Mouse (Mus musculus) cerebellum, adult 2 months (tissue): Measurements from ENCODE around the gene 6030408B16Rik. TPM values are rescaled to one million over a fixed set of nuclear protein-coding genes. Genes with fewer than 3 reads are reported as not detected.
"Not testable (repeated sequence)": the region's sequence is repeated elsewhere in the genome, so short reads cannot be mapped to it uniquely, and the experiment has no call there.

Experiments used
- DNase-seq, 2 experiments: peaks; one replicate each; pipeline ENCODE4 v3.0.0; 2021
- H3K27ac ChIP-seq: fragments of 200-500 bp; 2 replicates; pipeline ENCODE4 v1.5.1; 2012; ENCODE audit warnings: low read length, control low read depth, inconsistent platforms; ENCODE audit not compliant: insufficient read depth
- H3K27me3 ChIP-seq: fragments of 200-500 bp; 2 replicates; pipeline ENCODE4 v1.6.1; 2012; ENCODE audit warnings: inconsistent platforms, mild to moderate bottlenecking, low read length, moderate library complexity; ENCODE audit not compliant: control insufficient read depth, insufficient read depth
- H3K4me1 ChIP-seq: fragments of 200-500 bp; 2 replicates; pipeline ENCODE4 v1.6.1; 2011; ENCODE audit warnings: low read length; ENCODE audit not compliant: control insufficient read depth, insufficient read depth
- H3K4me3 ChIP-seq: fragments of 200-500 bp; replicated peaks from 2 replicates; pipeline ENCODE3; 2011; ENCODE audit warnings: mild to moderate bottlenecking, low read depth, low read length, control low read depth; ENCODE audit not compliant: insufficient read depth
- CTCF ChIP-seq: fragments of 200-500 bp; IDR thresholded peaks from 2 replicates; pipeline ENCODE4 v1.5.1; 2011; ENCODE audit warnings: low read depth, mild to moderate bottlenecking, control low read depth, low read length, moderate library complexity, borderline replicate concordance; ENCODE audit not compliant: insufficient read depth
- POLR2A ChIP-seq: fragments of 200-500 bp; IDR thresholded peaks from 2 replicates; pipeline ENCODE4 v1.6.1; 2011; ENCODE audit warnings: low read length, control low read depth, borderline replicate concordance; ENCODE audit not compliant: insufficient read depth
- WGBS: fragments of 180-500 bp; shearing (Covaris S2); methylation state at CpG from one replicate; pipeline ENCODE4 v1.1.7; 2018; 5-methylcytosine and 5-hydroxymethylcytosine counted together
- polyA plus RNA-seq: library from polyadenylated mRNA; depleted of rRNA; stranded (reverse); fragments of >200 nt; gene quantifications from 2 replicates; pipeline ENCODE4 v1.2.3, GENCODE M21; 2012

Gene 6030408B16Rik
- polyA plus RNA-seq, 1 experiment: 0.15 TPM

DNA sequence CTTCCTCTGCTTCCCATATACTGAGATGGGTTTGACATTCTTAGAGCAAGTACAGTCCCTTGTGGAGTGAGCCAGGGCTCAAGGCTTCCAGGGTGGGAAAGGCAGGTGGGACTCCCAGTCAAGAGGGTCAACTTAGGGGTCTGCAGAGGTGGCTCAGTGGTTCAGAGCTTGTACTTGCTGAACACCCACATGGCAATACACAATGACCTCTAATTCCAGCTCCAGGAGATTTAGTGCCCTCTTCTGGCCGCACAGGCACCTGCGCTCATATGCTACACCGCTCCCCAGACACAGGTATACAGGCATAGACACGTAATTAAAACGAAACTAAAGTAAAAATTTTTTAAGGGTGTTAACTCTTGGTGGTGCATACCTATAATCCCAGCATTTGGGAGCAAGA, 30.5 kb downstream of the 6030408B16Rik start:
- Histone ChIP-seq H3K27ac (no peak overlapping the region), H3K27me3 (no peaks in the 10 kb centered on the region), H3K4me1 (no peaks in the 10 kb centered on the region), H3K4me3 (no peak overlapping the region)
- 94% methylated on average over 5 of the region's 5 CpGs for WGBS
- no peak for DNase-seq
- TF ChIP-seq CTCF: no peak
- TF ChIP-seq POLR2A: no peak

DNA sequence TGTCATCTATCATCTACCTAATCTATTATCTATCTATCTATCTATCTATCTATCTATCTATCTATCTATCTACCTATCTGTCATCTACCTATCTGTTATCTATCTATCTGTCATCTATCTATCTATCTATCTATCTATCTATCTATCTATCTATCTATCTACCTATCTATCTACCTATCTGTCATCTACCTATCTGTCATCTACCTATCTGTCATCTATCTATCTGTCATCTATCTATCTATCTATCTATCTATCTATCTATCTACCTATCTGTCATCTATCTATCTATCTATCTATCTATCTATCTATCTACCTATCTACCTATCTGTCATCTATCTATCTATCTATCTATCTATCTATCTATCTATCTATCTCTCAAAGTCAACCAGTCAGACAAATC, 31.4 kb downstream of the 6030408B16Rik start:
- not testable (repeated sequence) for DNase-seq, H3K4me3 ChIP-seq, H3K27ac ChIP-seq, H3K4me1 ChIP-seq, H3K27me3 ChIP-seq

DNA sequence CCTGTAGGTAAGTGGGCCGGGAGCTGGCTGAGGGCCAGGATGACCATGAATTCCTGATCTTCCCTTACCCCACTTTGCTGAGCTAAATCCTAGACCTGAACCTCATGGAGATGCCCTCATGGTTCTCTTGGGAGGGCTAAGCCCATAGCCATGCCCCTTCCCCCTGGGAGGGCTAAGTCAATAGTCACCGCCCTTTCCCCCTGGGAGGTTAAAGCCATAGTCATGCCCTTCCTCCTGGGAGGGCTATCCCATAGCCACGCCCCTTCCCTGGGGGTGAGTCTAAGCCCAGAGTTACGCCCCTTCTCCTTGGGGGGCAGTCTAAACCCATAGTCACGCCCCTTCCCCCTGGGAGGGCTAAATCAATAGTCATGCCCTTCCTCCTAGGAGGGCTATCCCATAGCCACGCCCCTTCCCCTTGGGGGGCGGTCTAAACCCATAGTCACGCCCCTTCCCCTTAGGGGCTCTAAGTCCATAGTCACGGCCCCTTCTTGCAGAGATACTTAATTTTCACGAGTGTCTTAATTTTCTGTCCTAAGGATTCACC, 33.1 kb downstream of the 6030408B16Rik start:
- no peak for TF ChIP-seq POLR2A
- TF ChIP-seq CTCF: no peak
- no peak overlapping the region for H3K27ac ChIP-seq
- no peak overlapping the region for H3K4me3 ChIP-seq
- WGBS: 35% methylated on average over 10 of the region's 10 CpGs
- no peaks in the 10 kb centered on the region for H3K27me3 ChIP-seq
- peaks cover 7% of the 10 kb centered on the region; the same call in 1 of the 2 replicates for H3K4me1 ChIP-seq
- DNase-seq: no peak

GRCm38 (mm10) chr15:101327282-101327681, 34.3 kb downstream of the 6030408B16Rik start:
- no peak overlapping the region for H3K4me3 ChIP-seq
- peak; percentile 67 to 76 for DNase-seq
- peaks cover 7% of the 10 kb centered on the region; the same call in 1 of the 2 replicates for H3K4me1 ChIP-seq
- no peak overlapping the region for H3K27ac ChIP-seq
- TF ChIP-seq CTCF (peak; percentile 82), POLR2A (no peak)
- H3K27me3 ChIP-seq: no peaks in the 10 kb centered on the region
- WGBS: 2% methylated on average over 6 of the region's 6 CpGs

DNA sequence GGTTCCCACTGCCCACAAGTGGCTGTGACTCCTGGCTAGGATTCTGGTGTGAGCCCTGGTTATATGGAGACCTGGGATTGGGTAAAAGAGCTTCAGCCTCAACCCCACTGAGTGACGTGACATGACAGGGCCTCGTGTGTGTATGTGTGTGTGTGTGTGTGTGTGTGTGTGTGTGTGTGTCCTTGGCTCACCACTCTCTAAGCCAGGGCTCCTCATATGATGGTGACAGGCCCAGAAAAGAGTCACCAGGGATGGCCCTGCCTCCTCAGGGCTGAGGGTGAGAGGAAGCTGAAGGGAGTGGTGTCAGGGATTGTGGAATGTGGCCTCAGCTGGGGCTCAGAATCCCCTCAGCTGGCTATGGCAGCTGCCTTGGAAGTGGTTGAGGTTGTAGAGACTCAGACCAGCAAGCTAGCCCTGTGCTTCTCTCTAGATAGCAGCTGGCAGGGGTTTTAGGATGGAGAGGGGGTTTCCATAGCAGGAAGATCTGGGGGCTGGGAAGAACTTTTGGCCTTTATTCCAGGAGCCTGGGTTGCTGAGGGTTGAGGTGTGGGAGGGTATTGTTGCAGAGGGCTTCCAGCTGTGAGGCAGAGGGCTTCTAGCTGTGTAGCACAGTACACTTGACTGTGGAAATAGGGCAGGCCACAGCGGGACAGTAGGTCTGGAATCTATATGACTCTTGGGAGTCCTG, 36.0 kb downstream of the 6030408B16Rik start:
- no peaks in the 10 kb centered on the region for H3K27me3 ChIP-seq
- 57% methylated on average over 3 of the region's 3 CpGs for WGBS
- TF ChIP-seq CTCF: no peak
- TF ChIP-seq POLR2A: no peak
- H3K4me1 ChIP-seq: peaks cover 7% of the 10 kb centered on the region; the same call in 1 of the 2 replicates
- H3K27ac ChIP-seq: no peak overlapping the region
- DNase-seq: no peak
- H3K4me3 ChIP-seq: no peak overlapping the region

DNA sequence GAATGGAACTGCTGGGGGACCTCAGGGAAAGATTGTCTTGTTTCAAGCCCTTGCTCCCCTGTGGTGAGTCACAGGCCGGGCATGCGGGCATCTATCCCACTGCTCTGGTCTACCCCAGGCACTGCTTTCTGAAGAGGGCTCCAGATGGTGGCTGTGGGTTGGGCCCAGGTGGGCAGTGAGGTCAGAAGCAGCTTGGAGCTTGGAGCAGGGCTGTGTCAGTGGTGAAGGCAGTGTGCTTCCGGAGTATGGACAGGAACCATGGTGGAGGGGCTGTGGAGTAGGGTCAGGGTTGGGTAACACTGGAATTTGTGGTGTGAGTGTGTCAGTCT, 36.5 kb downstream of the 6030408B16Rik start:
- no peak overlapping the region for H3K27ac ChIP-seq
- WGBS: 27% methylated on average over 3 of the region's 3 CpGs

DNA sequence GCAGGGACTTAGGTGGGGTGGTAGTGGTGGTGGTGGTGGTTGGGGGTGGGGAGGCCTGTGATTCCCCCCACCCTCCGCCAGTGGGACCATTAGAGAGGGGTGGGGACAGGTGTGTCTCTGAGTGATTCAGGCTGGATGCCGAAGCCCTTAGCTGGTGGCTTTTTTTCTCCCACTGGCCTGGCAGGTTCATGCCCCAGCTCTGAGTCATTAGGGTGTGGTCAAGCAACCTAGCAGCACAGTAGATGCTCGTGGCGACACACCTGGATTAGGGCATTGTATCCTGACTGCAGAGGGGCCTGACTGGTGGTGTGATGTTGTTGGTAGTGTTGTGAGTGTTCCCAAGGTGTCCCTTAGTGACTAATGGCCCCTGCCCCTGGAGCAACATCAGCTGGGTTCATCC, 38.1 kb downstream of the 6030408B16Rik start:
- TF ChIP-seq CTCF (no peak), POLR2A (no peak)
- DNase-seq: no peak
- Histone ChIP-seq H3K27me3 (no peaks in the 10 kb centered on the region), H3K4me1 (peaks cover 7% of the 10 kb centered on the region; the same call in 1 of the 2 replicates), H3K4me3 (no peak overlapping the region), H3K27ac (no peak overlapping the region)
- 89% methylated on average over 4 of the region's 4 CpGs for WGBS

More for the DNA sequence above, 36.5 kb downstream of the 6030408B16Rik start:
- Histone ChIP-seq H3K4me3 (no peak overlapping the region), H3K4me1 (peaks cover 7% of the 10 kb centered on the region; the same call in 1 of the 2 replicates), H3K27me3 (no peaks in the 10 kb centered on the region)
- no peak for TF ChIP-seq CTCF
- TF ChIP-seq POLR2A: no peak
- no peak for DNase-seq

- TF ChIP-seq CTCF (no peak), POLR2A (no peak)
- whole genome bisulfite sequencing: 44% methylated on average over 4 of the region's 4 CpGs
- no peaks in the 10 kb centered on the region for H3K27me3 ChIP-seq
- DNase-seq: peak in 1 of 2 experiments; percentile 36
- H3K4me1 ChIP-seq: peaks cover 7% of the 10 kb centered on the region; the same call in 1 of the 2 replicates
- H3K4me3 ChIP-seq: no peak overlapping the region
- H3K27ac ChIP-seq: no peak overlapping the region
Measured at GRCm38 (mm10) chr15:101332370-101332769, 39.4 kb downstream of the 6030408B16Rik start.
